Comparison of ENCODE assay signal across 13 mouse cellular contexts in the genomic region with DNA sequence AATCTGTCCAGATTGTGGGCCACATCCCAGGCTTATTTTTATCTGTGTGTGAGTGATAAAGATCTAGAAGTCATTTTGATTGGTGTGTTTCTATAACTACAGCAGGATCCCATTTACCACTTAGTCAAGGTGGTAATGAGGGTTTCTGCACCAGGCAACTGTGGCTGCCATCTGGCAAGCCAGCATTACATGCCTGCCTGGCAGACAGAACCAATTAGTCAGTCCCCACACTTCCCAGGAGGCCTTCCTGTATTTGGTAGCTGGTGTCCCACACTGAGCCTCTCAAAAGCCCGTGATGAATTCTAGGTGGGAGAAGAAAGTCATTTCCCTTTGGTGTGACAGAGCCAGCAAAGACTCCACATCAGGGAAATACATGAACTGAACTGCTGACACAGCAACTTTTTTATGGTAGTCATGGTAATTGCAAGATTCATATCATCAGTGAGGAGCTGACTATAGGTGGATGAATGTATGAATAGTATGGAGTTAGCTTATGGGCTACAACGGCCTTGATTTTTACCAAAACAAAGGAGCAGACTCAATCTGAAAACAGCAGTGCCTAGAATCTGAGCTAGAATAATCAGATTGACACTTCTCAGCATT. TPM values are rescaled to one million over a fixed set of nuclear protein-coding genes. Genes with fewer than 3 reads are reported as not detected.
DNase-seq lines count a peak whose midpoint lies in the region; ATAC-seq and TF ChIP-seq lines count a peak whose summit lies in the region.
"Had no signal": no experiment of that assay in that cellular context is flagged by ENCODE, and none has a peak within 500 bp of the region (broad histone marks: within the 10 kb centered on the region; RNA-seq: fewer than 3 reads in every experiment).

No protein-coding gene starts in this region.

- H3K27ac ChIP-seq in hindbrain, embryonic 15.5 days (replicated peaks) = no peak overlapping the region
- H3K27ac ChIP-seq: left cerebral cortex, adult 2 months; stomach, postnatal 0 days had no signal

- no peak overlapping the region for H3K9ac ChIP-seq in hindbrain, embryonic 15.5 days

- no peaks in the 10 kb centered on the region for H3K4me1 ChIP-seq in hindbrain, embryonic 15.5 days (replicated peaks)
- no peaks in the 10 kb centered on the region for H3K4me1 ChIP-seq in lung, adult 2 months (ENCODE audit: control insufficient read depth, insufficient read depth, low read length)

- TF ChIP-seq CTCF in lung, adult 2 months (IDR thresholded peaks at IDR 0.05; ENCODE audit: insufficient read depth, low read length) = no peak

- H3K27me3 ChIP-seq in hindbrain, embryonic 15.5 days = no peaks in the 10 kb centered on the region

- intact Hi-C loops in heart, postnatal 10 days (cut with DNase I) = no loop called here

- WGBS in hindbrain, embryonic 15.5 days = 52% methylated on average over 2 of the region's 2 CpGs
- 58% methylated on average over 2 of the region's 2 CpGs for WGBS in lung, adult 2 months

- TF ChIP-seq POLR2A in lung, adult 2 months (IDR thresholded peaks at IDR 0.05; ENCODE audit: borderline replicate concordance, extremely low read depth, low read depth, low read length) = no peak

- ATAC-seq in hindbrain, embryonic 15.5 days (ENCODE audit: low FRiP score, low read depth) = peak; percentile 63; the same call in 1 of the 2 replicates
- ATAC-seq: lung, postnatal 0 days had no signal

- H3K9me3 ChIP-seq in hindbrain, embryonic 15.5 days = no peaks in the 10 kb centered on the region

- no peak overlapping the region for H3K4me3 ChIP-seq in hindbrain, embryonic 15.5 days
- no peak overlapping the region for H3K4me3 ChIP-seq in lung, adult 2 months (replicated peaks; ENCODE audit: extremely low read depth, low read depth, low read length)
- H3K4me3 ChIP-seq: left cerebral cortex, adult 2 months had no signal

- H3K4me2 ChIP-seq in hindbrain, embryonic 15.5 days = no peak overlapping the region

- DNase-seq in gastrocnemius, postnatal 10 days = peak; percentile 3
- no peak for DNase-seq in gastrocnemius, adult 18-20 months (ENCODE audit: low spot score)
- peak; percentile 4 for DNase-seq in cerebellum, adult 8-10 months
- DNase-seq in mesoderm, embryonic 11.5 days (ENCODE audit: low read depth, low spot score) = peak; percentile 11
- DNase-seq in ovary, postnatal 10 days (ENCODE audit: low spot score) = no peak
- DNase-seq in lung, adult 2 months = no peak
- no peak for DNase-seq in heart, postnatal 10 days

- H3K36me3 ChIP-seq in hindbrain, embryonic 15.5 days = no peaks in the 10 kb centered on the region

RNA-seq across cellular contexts. Expression of a gene that starts 18.5 kb away (rescaled TPM):
- not detected for total RNA-seq in gastrocnemius, postnatal 10 days (2021)
- total RNA-seq in gastrocnemius, adult 18-20 months (2021) = not detected
- not detected in 2 replicates for polyA plus RNA-seq in hindbrain, embryonic 15.5 days (2015; fragmentation: Nextera tagmentation; extraction: Ambion mirVana)
- 0.45 and 0.63 TPM in 2 replicates for polyA plus RNA-seq in lung, adult 2 months (2012; rRNA removed)
- not detected for total RNA-seq in heart, postnatal 10 days (2021)
- total RNA-seq: left cerebral cortex, adult 2 months; neutrophil, adult 5-6 weeks had no signal
- polyA plus RNA-seq: C2C12; stomach, postnatal 0 days had no signal

Comparison
In these comparisons a context has a peak if more than half of its experiments do, and no peak if none do; other contexts are left out.
1. DNase-seq: peak in gastrocnemius, postnatal 10 days (single experiment), cerebellum, adult 8-10 months (single experiment) and mesoderm, embryonic 11.5 days (single experiment); none in gastrocnemius, adult 18-20 months (single experiment), ovary, postnatal 10 days (single experiment), lung, adult 2 months (single experiment) and heart, postnatal 10 days (0 of 2).